Mouse (Mus musculus): ENCODE data around the gene Gtpbp10.

Gtpbp10 gene

GRCm38 (mm10) chr5:5559079-5559740 is at the start of gene Gtpbp10:
TSS of gene Gtpbp10 (minus strand) at chr5:5559538.
- DNase-seq (ENCODE audit: low spot score in 2 of 2): peak; percentile 86 to 96

- no peak for DNase-seq (ENCODE audit: low spot score in 2 of 2)
These were observed 28.3 kb upstream of the Gtpbp10 start for GRCm38 (mm10) chr5:5587686-5588085.

- peak; percentile 1 to 10 for DNase-seq (ENCODE audit: low spot score in 2 of 2)
These were observed 14.5 kb upstream of the Gtpbp10 start, which contains the start of gene Gm8773 for GRCm38 (mm10) chr5:5573749-5574317. TSS of gene Gm8773 (plus strand) at chr5:5573799.

- DNase-seq (ENCODE audit: low spot score in 2 of 2): no peak
These were observed 3.1 kb upstream of the Gtpbp10 start for GRCm38 (mm10) chr5:5562435-5562834.

GRCm38 (mm10) chr5:5561041-5561706 is 1.8 kb upstream of the Gtpbp10 start:
- no peak for DNase-seq (ENCODE audit: low spot score in 2 of 2)

GRCm38 (mm10) chr5:5559798-5560197 is 460 bp upstream of the Gtpbp10 start:
- no peak for DNase-seq (ENCODE audit: low spot score in 2 of 2)

- DNase-seq (ENCODE audit: low spot score in 2 of 2): no peak
These were observed 8.2 kb downstream of the Gtpbp10 start for GRCm38 (mm10) chr5:5551110-5551509.

- DNase-seq (ENCODE audit: low spot score in 2 of 2): no peak
These were observed 19.0 kb downstream of the Gtpbp10 start for GRCm38 (mm10) chr5:5540385-5540784.

- DNase-seq (ENCODE audit: low spot score in 2 of 2): no peak
These were observed 19.6 kb downstream of the Gtpbp10 start for GRCm38 (mm10) chr5:5539771-5540170.

- no peak for DNase-seq (ENCODE audit: low spot score in 2 of 2)
These were observed 23.2 kb downstream of the Gtpbp10 start for GRCm38 (mm10) chr5:5536131-5536530.

GRCm38 (mm10) chr5:5533656-5534420 is 25.5 kb downstream of the Gtpbp10 start:
- no peak for DNase-seq (ENCODE audit: low spot score in 2 of 2)

GRCm38 (mm10) chr5:5515411-5515810 is 43.9 kb downstream of the Gtpbp10 start:
- DNase-seq (ENCODE audit: low spot score in 2 of 2): no peak

GRCm38 (mm10) chr5:5514196-5515076 is 44.9 kb downstream of the Gtpbp10 start, which contains the start of gene Cldn12:
TSS of gene Cldn12 (minus strand) at chr5:5514958.
- DNase-seq (ENCODE audit: low spot score in 2 of 2): peak; percentile 89 to 93

GRCm38 (mm10) chr5:5511401-5511800 is 47.9 kb downstream of the Gtpbp10 start:
- DNase-seq (ENCODE audit: low spot score in 2 of 2): no peak

- no peak for DNase-seq (ENCODE audit: low spot score in 2 of 2)
These were observed 48.3 kb downstream of the Gtpbp10 start for GRCm38 (mm10) chr5:5510989-5511388.

- no peak for DNase-seq (ENCODE audit: low spot score in 2 of 2)
These were observed 48.9 kb downstream of the Gtpbp10 start for GRCm38 (mm10) chr5:5510304-5510887.

GRCm38 (mm10) chr5:5508231-5508630 is 51.1 kb downstream of the Gtpbp10 start:
- DNase-seq (ENCODE audit: low spot score in 2 of 2): no peak

GRCm38 (mm10) chr5:5507701-5508225 is 51.6 kb downstream of the Gtpbp10 start:
- peak; percentile 10 to 65 for DNase-seq (ENCODE audit: low spot score in 2 of 2)

GRCm38 (mm10) chr5:5504456-5504855 is 54.9 kb downstream of the Gtpbp10 start:
- DNase-seq (ENCODE audit: low spot score in 2 of 2): no peak

- DNase-seq (ENCODE audit: low spot score in 2 of 2): no peak
These were observed 56.0 kb downstream of the Gtpbp10 start for GRCm38 (mm10) chr5:5503381-5503780.

Data from urinary bladder, adult 18-20 months (tissue).